Mouse (Mus musculus) right cerebral cortex, postnatal 25 days (tissue): ENCODE results near the gene Crlf2.
A peak's percentile ranks its signal among the peaks of the same experiment; 100 is the strongest.

ENCODE experiments used
- DNase-seq: peaks from one replicate; pipeline ENCODE4 v3.0.0; 2022

The Crlf2 gene

DNA sequence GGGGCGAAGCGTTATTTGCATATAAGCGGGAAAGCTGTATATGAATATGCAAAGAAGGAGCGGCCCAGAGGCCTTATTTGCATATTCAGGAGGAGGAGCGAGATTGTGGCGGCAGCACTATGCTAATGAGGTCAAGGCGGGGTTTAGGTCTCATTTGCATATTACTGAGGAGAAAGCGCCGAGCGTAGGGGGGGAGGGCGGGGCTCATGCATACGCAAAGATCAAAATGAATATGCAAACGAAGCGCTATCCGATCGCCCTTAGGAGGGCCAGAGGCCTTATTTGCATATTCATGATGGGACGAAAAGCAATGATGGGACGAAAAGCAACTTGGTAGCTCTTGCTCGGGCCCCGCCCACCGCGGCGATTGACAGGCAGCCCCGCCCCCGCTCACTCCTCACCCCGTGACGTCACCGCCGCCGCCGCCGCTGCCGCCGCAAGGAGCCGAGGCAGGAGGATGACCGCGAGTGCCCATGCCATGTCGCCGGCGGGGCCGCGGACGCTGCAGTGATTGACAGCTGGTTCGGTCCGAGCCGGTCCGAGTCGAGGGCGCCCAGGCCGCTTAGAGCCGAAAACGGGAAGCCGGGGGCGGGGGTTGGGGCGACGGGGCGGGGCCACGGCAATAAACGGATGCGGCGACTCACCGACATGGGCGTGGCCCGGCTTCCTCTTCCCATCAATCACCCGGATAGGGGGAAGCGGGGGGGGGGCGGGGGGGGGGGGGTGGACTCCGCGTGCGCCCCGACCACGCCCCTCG lies at the start of gene Crlf2:
Gene Crlf2, minus strand, starts transcription at position 590 of the 757 bp plus-strand sequence.
- peak; percentile 92 for DNase-seq

GRCm38 (mm10) chr5:109602585-109602984 lies 43.8 kb upstream of the Crlf2 start:
- no peak for DNase-seq

DNA sequence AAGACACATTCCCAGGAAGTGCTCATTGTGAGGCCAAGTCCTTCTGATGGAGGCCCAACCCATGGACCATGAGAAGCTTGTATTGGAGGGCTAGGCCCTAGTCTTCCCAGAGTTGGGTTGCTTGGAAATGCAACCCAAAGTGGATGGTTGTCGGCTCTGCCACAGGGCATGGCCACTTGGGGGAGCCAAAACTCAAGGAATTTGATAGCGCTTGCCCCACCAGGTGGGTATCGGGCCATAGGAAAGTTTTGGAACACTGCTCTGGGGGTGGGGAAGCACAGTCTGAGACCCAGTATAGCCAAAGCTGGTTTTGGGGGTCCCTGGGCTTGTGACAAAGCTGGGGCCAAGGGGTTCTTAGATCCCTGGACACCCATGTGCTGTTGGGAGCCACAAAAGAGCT lies 42.3 kb upstream of the Crlf2 start:
- DNase-seq = no peak

DNA sequence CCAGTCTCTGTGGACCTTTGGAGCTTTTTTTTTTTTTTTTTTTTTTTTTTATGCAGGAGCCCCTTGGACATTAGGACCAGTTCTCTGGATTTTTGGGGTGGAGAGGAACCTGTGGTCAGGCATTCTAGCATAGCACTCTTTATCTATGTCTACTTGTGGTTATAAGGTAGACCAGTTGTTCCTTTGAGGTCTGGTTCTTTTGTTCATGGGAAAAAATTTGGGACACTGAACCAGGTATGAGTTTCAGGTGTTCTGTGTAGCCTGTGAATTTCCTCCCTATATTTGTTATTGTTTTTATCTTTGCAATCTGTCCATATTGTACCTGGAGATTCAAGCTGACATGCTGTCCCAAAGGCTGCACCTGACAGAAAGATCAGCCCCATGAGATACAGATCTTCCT lies 40.1 kb upstream of the Crlf2 start:
- DNase-seq = no peak

DNA sequence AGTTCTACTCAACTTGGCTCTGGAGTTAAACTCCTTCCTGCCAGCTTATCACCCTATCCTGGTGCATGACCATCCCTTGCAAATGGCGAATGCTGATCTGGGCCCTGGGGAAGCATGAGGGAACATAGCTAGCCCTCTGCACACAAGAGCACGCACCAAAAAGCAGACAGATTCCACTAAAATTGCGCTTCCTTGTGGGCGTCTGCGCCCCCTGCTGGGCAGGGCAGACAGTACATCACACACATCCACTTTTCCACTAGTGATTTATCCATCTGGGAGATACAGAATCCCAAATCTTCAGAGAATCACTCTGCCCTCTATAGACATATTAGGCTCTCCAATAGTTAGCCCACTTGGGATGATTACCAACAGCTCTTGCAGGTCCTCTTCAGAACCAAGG lies 37.9 kb upstream of the Crlf2 start:
- DNase-seq = no peak

DNA sequence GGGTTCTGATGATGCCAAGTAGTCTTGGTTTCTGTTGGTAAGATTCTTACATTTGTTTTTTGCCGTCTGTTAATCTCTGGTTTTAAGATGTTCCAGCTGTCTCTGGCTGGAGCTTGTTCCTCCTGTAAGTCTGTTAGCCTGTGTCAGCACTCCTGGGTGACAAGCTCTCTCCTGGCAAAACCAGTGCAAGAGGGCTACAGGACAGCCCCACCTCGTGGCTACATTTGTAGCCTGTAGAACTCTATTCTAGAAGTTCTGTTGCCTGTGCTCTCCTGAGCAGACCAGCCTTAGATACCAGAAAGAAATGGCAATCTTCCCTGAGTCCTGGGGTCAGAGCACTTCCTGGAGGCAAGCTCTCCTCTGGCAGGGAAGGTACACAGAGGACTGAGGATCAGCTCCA lies 4.0 kb upstream of the Crlf2 start:
- no peak for DNase-seq

GRCm38 (mm10) chr5:109559191-109559590 lies 398 bp upstream of the Crlf2 start:
- no peak for DNase-seq

GRCm38 (mm10) chr5:109558123-109558403 lies 730 bp downstream of the Crlf2 start:
- no peak for DNase-seq

DNA sequence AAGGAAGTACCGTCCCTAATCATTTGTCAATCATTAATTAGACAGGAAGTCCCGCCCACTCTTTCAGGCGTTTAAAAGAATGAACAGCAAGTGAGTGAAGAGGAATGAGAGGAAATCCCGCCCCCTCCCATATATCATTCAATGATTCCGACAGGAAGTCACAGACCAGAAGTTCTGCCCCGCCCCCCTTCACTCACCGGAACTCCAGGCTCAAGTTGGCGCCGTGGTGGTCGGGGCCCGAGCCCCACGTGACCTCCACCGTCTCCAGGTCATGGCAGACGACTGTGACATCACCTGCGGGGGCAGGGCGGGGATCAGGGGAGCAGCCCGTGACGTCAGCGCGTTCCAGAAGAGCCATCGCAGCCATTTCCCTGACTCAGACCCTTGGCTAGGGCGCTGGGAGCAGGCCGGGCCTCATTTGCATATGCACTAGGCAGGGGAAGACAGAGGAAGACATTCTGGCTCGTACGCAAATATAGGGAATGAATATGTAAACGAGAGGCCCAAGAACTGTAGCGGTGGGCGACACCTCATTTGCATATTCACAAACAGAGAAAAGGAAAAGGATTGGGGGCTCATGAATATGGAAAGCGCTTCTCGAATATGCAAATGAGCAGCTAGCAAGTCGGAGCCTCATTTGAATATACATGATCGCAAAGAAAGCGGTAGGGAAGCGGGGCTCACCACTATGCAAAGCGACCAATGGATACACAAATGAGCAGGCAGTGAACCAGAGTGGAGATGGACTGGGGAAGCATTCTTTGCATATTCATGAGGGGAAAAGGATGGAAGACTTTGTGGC lies 1.3 kb downstream of the Crlf2 start:
- DNase-seq = peak; percentile 94

DNA sequence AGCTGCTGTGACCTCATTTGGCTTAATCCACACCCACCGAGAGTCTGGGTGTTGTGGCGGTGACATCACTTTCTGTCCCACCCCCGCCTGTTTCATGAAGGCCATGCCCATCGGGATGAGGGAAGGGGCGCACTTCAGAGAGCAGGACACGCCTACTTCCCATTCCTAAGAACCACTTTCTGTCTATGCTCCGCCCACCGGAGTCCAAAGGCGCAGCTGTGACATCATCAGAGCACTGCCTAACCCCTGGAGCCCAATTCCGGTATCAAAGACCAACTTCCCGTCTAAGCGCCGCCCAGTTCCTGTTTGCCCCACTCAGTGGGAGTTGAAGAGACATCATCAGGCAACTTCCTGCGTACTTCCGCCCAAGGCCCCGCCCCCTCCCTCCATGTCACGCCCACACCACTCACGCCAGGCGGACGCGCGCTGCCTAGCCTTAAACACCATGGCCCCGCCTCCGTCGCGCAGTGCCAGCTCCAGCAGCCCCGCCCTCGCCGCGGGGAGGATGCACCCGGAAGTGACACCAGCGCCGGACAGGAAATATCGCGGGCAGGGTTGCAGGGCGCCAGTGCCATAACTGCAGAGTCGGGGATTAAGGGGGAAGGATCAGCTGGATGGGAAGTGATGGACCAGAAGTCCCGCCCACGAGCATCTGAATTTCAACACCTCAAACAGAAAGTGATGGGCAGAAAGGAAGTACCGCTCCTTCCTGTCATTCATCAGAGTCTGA lies 2.0 kb downstream of the Crlf2 start:
- DNase-seq = peak; percentile 95

GRCm38 (mm10) chr5:109555676-109556571 lies 2.9 kb downstream of the Crlf2 start:
- DNase-seq = no peak

DNA sequence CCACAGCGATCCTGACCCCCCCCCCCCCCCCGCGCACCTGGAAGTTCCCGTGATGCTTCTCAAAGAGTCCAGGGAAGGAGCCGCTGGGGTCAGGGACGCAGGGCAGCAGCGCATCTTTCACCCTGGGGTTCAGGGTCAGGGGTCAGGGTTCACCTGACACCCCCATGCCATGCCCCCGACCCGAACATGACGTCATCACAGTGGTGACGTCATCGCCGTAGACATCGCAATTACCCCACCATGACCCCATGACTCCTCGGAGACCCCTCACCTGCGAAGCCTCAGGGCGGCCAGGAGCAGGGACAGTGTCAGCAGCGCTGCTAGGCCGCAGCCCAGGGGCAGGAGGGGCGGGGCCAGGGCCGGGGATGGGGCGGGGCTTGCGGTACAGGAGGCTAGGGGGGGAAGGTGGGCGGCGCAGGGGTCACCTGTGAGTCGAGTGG lies 3.5 kb downstream of the Crlf2 start:
- DNase-seq = no peak

DNA sequence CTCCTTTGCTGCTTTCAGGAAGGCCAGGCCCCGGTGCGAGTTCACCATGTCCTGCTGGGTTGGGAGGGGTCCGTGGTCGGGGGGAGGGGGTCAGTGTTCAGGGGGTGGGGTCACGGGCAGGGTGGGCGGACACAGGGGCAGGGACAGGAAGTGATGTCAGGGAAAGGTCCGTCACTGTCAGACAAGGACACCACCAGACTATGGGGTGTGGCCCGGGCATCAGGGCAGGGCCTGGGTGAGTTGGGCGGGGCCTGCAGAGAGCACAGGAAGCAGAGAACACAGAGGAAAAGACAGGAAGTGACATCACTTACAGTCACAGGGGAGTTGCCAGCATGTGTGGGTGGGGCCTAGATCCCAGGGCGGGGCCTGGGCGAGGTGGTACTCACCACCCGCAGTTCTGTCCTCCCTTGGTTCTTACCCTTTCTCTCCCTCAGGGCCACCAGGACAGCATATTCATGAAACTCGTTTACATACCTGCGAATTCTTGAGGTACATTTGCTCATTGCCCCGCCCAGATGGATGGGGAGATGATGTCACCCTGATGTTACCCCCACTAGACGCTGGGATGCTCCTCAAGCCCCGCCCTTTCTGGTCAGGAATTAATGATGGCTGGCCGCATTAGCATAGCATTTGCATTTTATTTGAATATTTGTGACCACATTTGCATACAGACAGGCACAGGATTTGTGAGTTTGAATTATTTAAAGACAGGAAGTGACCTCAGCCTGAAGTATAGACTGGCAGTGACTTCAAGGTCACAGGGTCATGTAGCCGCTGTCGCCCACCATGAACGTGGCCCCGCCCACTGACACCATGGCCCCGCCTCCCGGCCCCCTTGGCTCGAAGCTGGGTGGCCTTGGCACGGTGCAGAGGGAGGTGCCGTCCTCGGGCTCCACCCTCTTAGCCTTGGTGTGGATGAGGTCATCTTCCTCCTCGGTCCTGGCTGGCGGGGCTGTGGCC lies 4.4 kb downstream of the Crlf2 start:
- no peak for DNase-seq

DNA sequence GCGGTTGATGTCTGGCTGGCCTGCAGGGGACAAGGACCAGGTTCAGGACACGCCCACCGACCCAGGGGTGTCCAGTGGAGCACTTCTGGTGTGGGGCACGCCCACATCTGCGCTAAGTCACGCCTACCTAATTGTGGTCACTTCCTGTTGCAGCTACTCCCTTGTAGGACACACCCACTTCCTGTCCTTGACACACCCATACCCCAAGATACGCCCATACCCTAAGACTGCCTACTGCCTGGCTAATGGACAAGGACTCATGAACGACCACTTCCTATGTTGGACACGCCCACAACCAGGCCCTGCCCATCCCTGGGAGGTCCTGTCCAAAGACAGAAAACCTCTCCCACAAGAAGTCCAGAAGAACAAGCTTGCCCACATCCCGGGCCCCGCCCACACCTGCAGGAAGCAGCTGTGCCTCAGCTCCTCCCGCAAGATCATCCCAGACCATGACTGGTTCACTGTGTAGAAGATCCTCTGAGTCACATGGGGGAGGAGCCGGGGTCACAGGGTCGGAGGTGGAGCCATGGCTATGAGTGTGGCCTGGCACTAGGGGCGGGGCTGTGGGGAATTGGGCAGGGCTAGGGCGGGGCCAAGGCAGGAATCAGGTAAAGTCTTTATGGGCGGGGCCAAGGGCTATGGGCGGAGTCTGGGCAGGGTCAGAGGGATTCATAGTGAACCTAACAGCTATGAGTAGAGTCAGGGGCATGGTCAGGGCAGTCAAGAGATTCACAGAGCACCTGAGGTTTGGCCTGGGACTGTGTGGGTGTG lies 5.4 kb downstream of the Crlf2 start:
- DNase-seq = no peak

DNA sequence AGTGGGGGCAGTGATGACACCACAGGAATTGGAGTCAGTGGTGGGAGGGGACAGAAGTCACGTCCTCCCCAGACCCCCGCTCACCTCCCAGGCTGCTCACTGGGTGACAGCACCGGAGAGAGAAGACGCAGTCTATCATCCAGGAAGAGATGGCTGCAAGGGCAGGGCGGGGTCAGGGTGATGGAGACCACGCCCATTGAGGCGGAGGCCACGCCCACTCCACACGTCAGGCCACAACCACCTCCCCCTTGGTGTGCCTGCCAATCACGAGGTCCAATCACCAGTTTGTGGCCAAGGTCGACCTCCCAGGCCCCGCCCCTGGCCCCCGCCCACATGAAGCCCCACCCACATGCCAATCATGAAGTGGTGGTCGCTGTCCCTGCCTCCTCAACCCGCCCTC lies 6.3 kb downstream of the Crlf2 start:
- DNase-seq = no peak

- no peak for DNase-seq
These were observed 6.7 kb downstream of the Crlf2 start for GRCm38 (mm10) chr5:109552116-109552515.

- no peak for DNase-seq
These were observed 7.6 kb downstream of the Crlf2 start for GRCm38 (mm10) chr5:109551041-109551765.

DNA sequence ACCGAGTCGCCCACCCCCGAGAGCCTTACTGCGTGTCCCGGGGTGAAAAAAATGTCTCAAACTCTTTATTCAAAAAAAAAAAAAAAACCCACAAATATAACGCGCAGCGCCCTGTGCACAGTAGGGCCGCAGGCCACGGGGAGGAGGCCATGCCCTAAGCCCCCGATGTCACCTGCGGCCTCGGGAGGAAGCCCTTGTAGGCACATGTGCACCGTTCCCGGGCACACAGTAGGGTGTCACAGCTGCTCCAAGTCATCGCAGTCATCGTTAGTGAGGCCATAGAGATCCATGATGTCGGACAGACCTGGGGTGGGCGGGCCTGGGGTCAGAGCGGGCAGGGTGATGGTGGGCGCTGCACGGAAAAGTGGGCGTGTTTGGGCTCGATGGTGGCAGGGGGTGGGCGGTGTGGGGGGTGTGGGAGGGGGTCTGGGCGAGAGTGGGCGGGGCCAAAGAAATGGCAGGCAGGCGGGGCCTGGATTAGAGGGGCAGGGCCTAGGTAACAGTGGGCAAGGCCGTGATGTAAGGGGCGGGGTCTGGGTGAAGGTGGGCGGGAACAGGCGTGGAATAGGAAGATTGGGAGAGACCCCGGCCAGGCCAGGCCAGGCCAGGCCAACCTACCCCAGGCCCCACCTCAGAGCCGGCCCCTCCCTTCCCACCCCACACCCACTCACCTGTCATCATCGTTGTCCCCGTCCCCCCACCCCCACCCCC lies 8.4 kb downstream of the Crlf2 start:
- no peak for DNase-seq

- DNase-seq = no peak
These were observed 10.1 kb downstream of the Crlf2 start for GRCm38 (mm10) chr5:109548712-109549111.
